Mouse (Mus musculus): ENCODE data around the gene Wscd1. TPM values are rescaled to one million over a fixed set of nuclear protein-coding genes. Genes with fewer than 3 reads are reported as not detected.

The Wscd1 gene
- polyA plus RNA-seq, 1 experiment from 2014 or later, result 20.4 TPM

GRCm38 (mm10) chr11:71822031-71822430 lies 72.3 kb downstream of the Wscd1 start:
- no peak for DNase-seq (ENCODE audit: low spot score)
- H3K4me2 ChIP-seq (ENCODE audit: low read length), result no peak overlapping the region
- no peaks in the 10 kb centered on the region for H3K36me3 ChIP-seq (ENCODE audit: insufficient read depth, low read length)
- H3K4me1 ChIP-seq (replicated peaks; ENCODE audit: insufficient read depth, low read length), result no peaks in the 10 kb centered on the region
- H3K27me3 ChIP-seq (ENCODE audit: insufficient read depth, low read length), result no peaks in the 10 kb centered on the region
- H3K9ac ChIP-seq (ENCODE audit: low read depth, low read length), result no peak overlapping the region
- WGBS, result 90% methylated on average over 5 of the region's 5 CpGs
- no peak overlapping the region for H3K4me3 ChIP-seq (replicated peaks; ENCODE audit: low read depth, low read length)
- no peaks in the 10 kb centered on the region for H3K9me3 ChIP-seq (replicated peaks; ENCODE audit: low read length)
- no peak overlapping the region for H3K27ac ChIP-seq
- no peak for ATAC-seq (replicated peaks; ENCODE audit: low FRiP score, low read depth)
- TF ChIP-seq CTCF (IDR thresholded peaks at IDR 0.05; ENCODE audit: low read depth), result no peak

- H3K27me3 ChIP-seq (ENCODE audit: insufficient read depth, low read length), result no peaks in the 10 kb centered on the region
- H3K4me3 ChIP-seq (replicated peaks; ENCODE audit: low read depth, low read length), result no peak overlapping the region
- ATAC-seq (replicated peaks; ENCODE audit: low FRiP score, low read depth) (no peak), DNase-seq (ENCODE audit: low spot score) (no peak)
- no peaks in the 10 kb centered on the region for H3K4me1 ChIP-seq (replicated peaks; ENCODE audit: insufficient read depth, low read length)
- 52% methylated on average over 4 of the region's 4 CpGs for WGBS
- no peak for TF ChIP-seq CTCF (IDR thresholded peaks at IDR 0.05; ENCODE audit: low read depth)
- H3K4me2 ChIP-seq (ENCODE audit: low read length), result no peak overlapping the region
- no peaks in the 10 kb centered on the region for H3K36me3 ChIP-seq (ENCODE audit: insufficient read depth, low read length)
- H3K9ac ChIP-seq (ENCODE audit: low read depth, low read length), result no peak overlapping the region
- no peak overlapping the region for H3K27ac ChIP-seq
- H3K9me3 ChIP-seq (replicated peaks; ENCODE audit: low read length), result no peaks in the 10 kb centered on the region
These were observed 75.3 kb downstream of the Wscd1 start for GRCm38 (mm10) chr11:71824971-71825370.
